Mouse (Mus musculus): Measurements from ENCODE around the gene Lipt1.

Gene Lipt1

GRCm38 (mm10) chr1:37900288-37900687 lies 28.8 kb downstream of the Lipt1 start:
- DNase-seq, result no peak

GRCm38 (mm10) chr1:37903178-37903577 lies 31.6 kb downstream of the Lipt1 start:
- DNase-seq, result peak; percentile 4

GRCm38 (mm10) chr1:37912751-37913150 lies 41.2 kb downstream of the Lipt1 start:
- no peak for DNase-seq

DNA sequence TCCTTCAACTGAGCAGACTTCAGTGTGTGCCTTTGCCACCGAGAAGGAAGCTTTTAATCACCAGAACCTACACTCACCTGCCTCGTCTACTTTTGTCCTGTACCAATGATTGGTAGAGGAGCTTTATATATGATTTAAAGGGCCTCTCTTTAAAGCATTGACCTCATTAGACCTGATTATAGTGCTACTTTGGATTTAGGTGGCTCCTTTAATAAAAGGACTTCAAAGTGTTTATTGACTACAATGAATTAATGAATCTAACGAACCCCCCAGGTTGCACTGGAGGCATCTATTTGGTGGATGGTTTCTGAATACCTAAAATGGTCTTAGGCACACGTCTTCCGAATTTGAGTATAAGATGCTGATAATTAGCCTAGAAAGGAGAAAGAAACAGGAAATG lies 44.9 kb downstream of the Lipt1 start, which contains the start of gene Lyg2:
Gene Lyg2 (minus strand): TSS at position 101 of the 400 bp plus-strand sequence.
- DNase-seq, result no peak

DNA sequence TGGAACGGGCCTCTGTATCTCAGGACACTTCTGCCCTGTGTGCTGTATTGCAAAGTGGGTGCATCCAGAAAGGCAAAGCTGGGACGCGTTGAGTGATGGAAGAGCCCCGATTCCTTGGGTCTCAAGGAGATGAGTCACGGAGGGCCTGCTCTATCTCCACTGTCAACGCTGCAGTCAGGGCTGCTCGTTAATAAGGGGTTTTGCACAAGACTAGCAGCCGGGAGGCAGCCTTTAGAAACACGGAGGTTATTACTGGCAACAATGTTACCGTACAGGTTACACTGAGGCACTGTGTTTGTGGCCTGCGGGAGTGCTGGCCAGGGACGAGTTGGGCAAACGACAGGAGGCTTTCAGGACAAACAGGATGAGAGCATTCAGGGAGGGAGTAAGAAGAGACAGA lies 46.1 kb downstream of the Lipt1 start:
- no peak for DNase-seq

GRCm38 (mm10) chr1:37918096-37918495 lies 46.6 kb downstream of the Lipt1 start:
- no peak for DNase-seq

- no peak for DNase-seq
Measured at GRCm38 (mm10) chr1:37922536-37922935, 51.0 kb downstream of the Lipt1 start.

All from kidney, adult 11 months (tissue).